Mouse (Mus musculus) forebrain, embryonic 15.5 days (tissue): ENCODE data around the gene Polr3gl. TPM values are rescaled to one million over a fixed set of nuclear protein-coding genes. Genes with fewer than 3 reads are reported as not detected.

ENCODE experiments used
- ATAC-seq: fragments of 200-750 bp; cut with Nextera tagmentation; replicated peaks from 2 replicates; pipeline ENCODE4 v1.8.0; 2017; ENCODE audit warnings: mild to moderate bottlenecking, moderate TSS enrichment, moderate library complexity
- H3K27ac ChIP-seq: fragments of 300-500 bp; sonication (generic); replicated peaks from 2 replicates; pipeline ENCODE4 v1.5.1; 2015; ENCODE audit warnings: mild to moderate bottlenecking, inconsistent platforms
- H3K27me3 ChIP-seq: fragments of 300-500 bp; sonication (generic); 2 replicates; pipeline ENCODE4 v1.6.1; 2015; ENCODE audit warnings: inconsistent platforms
- H3K36me3 ChIP-seq: fragments of 300-500 bp; sonication (generic); 2 replicates; pipeline ENCODE4 v1.6.1; 2015; ENCODE audit warnings: mild to moderate bottlenecking, inconsistent platforms
- H3K4me1 ChIP-seq: fragments of 300-500 bp; sonication (generic); 2 replicates; pipeline ENCODE4 v1.6.1; 2015; ENCODE audit warnings: inconsistent platforms
- H3K4me2 ChIP-seq: fragments of 300-500 bp; sonication (generic); replicated peaks from 2 replicates; pipeline ENCODE4 v1.6.1; 2015; ENCODE audit warnings: mild to moderate bottlenecking, inconsistent platforms
- H3K4me3 ChIP-seq: fragments of 300-500 bp; sonication (generic); 2 replicates; pipeline ENCODE4 v1.5.1; 2015; ENCODE audit warnings: mild to moderate bottlenecking, inconsistent platforms
- H3K9ac ChIP-seq: fragments of 300-500 bp; sonication (generic); replicated peaks from 2 replicates; pipeline ENCODE4 v1.6.1; 2015; ENCODE audit warnings: mild to moderate bottlenecking, inconsistent platforms
- H3K9me3 ChIP-seq: fragments of 300-500 bp; sonication (generic); 2 replicates; pipeline ENCODE4 v1.6.1; 2016; ENCODE audit warnings: inconsistent platforms
- WGBS: fragments of 180-500 bp; shearing (Covaris S2); methylation state at CpG from one replicate; pipeline ENCODE4 v1.1.7; 2015; ENCODE audit warnings: mixed read lengths; 5-methylcytosine and 5-hydroxymethylcytosine counted together
- polyA plus RNA-seq: library from polyadenylated mRNA; unstranded; fragments of >200 nt; fragmentation: Nextera tagmentation; extraction: Ambion mirVana; gene quantifications from 2 replicates; pipeline ENCODE4 v1.2.1, GENCODE M21; 2015

Gene Polr3gl
- polyA plus RNA-seq, 1 experiment from 2014 or later = 42.4 TPM

- Histone ChIP-seq H3K4me3 (peak within 1 kb of the TSS; percentile 5; the same call in 1 of the 2 replicates), H3K27ac (peak within 1 kb of the TSS; percentile 41), H3K27me3 (no peaks in the 10 kb centered on the region), H3K4me1 (peaks cover 17% of the 10 kb centered on the region), H3K9me3 (no peaks in the 10 kb centered on the region), H3K4me2 (peak within 1 kb of the TSS; percentile 32), H3K36me3 (no peaks in the 10 kb centered on the region), H3K9ac (no peak within 1 kb of the TSS)
- 36% methylated on average over 17 of the region's 17 CpGs for WGBS
- peak; percentile 79 for ATAC-seq
Measured at GRCm38 (mm10) chr3:96576690-96577541, 17.1 kb downstream of the Polr3gl start, which contains the start of gene Gm16253. TSS of gene Gm16253 (plus strand) at chr3:96576984.

- Histone ChIP-seq H3K9ac (no peak overlapping the region), H3K27me3 (no peaks in the 10 kb centered on the region), H3K4me2 (peak overlapping the region; percentile 32), H3K4me1 (peaks cover 17% of the 10 kb centered on the region), H3K27ac (0 out of 2 replicates have a peak overlapping the region, but pooled peaks have one; percentile 9), H3K4me3 (peak overlapping the region; percentile 5; the same call in 1 of the 2 replicates), H3K9me3 (no peaks in the 10 kb centered on the region), H3K36me3 (no peaks in the 10 kb centered on the region)
- no peak for ATAC-seq
- WGBS = 65% methylated on average over 14 of the region's 14 CpGs
Measured at GRCm38 (mm10) chr3:96576005-96576658, 17.8 kb downstream of the Polr3gl start.

- no peak overlapping the region for H3K9ac ChIP-seq
- no peak for ATAC-seq
- 96% methylated on average over 8 of the region's 8 CpGs for WGBS
- H3K4me3 ChIP-seq = no peak overlapping the region
- H3K4me1 ChIP-seq = peaks cover 14% of the 10 kb centered on the region
- H3K4me2 ChIP-seq = no peak overlapping the region
- no peaks in the 10 kb centered on the region for H3K9me3 ChIP-seq
- H3K36me3 ChIP-seq = no peaks in the 10 kb centered on the region
- no peaks in the 10 kb centered on the region for H3K27me3 ChIP-seq
- H3K27ac ChIP-seq = no peak overlapping the region
Measured at GRCm38 (mm10) chr3:96575272-96575984, 18.6 kb downstream of the Polr3gl start.

- no peak overlapping the region for H3K9ac ChIP-seq
- H3K27me3 ChIP-seq = no peaks in the 10 kb centered on the region
- H3K4me3 ChIP-seq = no peak overlapping the region
- no peaks in the 10 kb centered on the region for H3K36me3 ChIP-seq
- H3K4me2 ChIP-seq = no peak overlapping the region
- ATAC-seq = no peak
- no peak overlapping the region for H3K27ac ChIP-seq
- no peaks in the 10 kb centered on the region for H3K9me3 ChIP-seq
- H3K4me1 ChIP-seq = peaks cover 8% of the 10 kb centered on the region
- WGBS = 90% methylated on average over 18 of the region's 19 CpGs
Measured at GRCm38 (mm10) chr3:96573611-96574511, 20.1 kb downstream of the Polr3gl start.

GRCm38 (mm10) chr3:96571896-96572698 lies 21.9 kb downstream of the Polr3gl start:
- no peaks in the 10 kb centered on the region for H3K9me3 ChIP-seq

GRCm38 (mm10) chr3:96571336-96571735 lies 22.6 kb downstream of the Polr3gl start:
- Histone ChIP-seq H3K4me3 (no peak overlapping the region), H3K9me3 (no peaks in the 10 kb centered on the region)
- WGBS = 75% methylated on average over 2 of the region's 2 CpGs

More at GRCm38 (mm10) chr3:96571896-96572698, 21.9 kb downstream of the Polr3gl start:
- ATAC-seq = no peak
- Histone ChIP-seq H3K36me3 (no peaks in the 10 kb centered on the region), H3K4me3 (no peak overlapping the region), H3K27me3 (no peaks in the 10 kb centered on the region), H3K4me2 (no peak overlapping the region), H3K27ac (no peak overlapping the region), H3K9ac (no peak overlapping the region), H3K4me1 (peaks cover 8% of the 10 kb centered on the region)
- WGBS = 81% methylated on average over 16 of the region's 16 CpGs

GRCm38 (mm10) chr3:96570643-96571042 lies 23.3 kb downstream of the Polr3gl start:
- Histone ChIP-seq H3K27ac (no peak overlapping the region), H3K36me3 (no peaks in the 10 kb centered on the region), H3K4me3 (no peak overlapping the region), H3K9me3 (no peaks in the 10 kb centered on the region), H3K9ac (no peak overlapping the region), H3K27me3 (no peaks in the 10 kb centered on the region), H3K4me2 (no peak overlapping the region), H3K4me1 (no peaks in the 10 kb centered on the region)
- ATAC-seq = no peak
- WGBS = 75% methylated on average over 7 of the region's 7 CpGs

More at GRCm38 (mm10) chr3:96571336-96571735, 22.6 kb downstream of the Polr3gl start:
- no peak overlapping the region for H3K9ac ChIP-seq
- H3K4me2 ChIP-seq = no peak overlapping the region
- no peak for ATAC-seq
- no peak overlapping the region for H3K27ac ChIP-seq
- H3K4me1 ChIP-seq = peaks cover 1% of the 10 kb centered on the region
- no peaks in the 10 kb centered on the region for H3K36me3 ChIP-seq
- H3K27me3 ChIP-seq = no peaks in the 10 kb centered on the region

- Histone ChIP-seq H3K9me3 (no peaks in the 10 kb centered on the region), H3K9ac (no peak overlapping the region), H3K4me1 (no peaks in the 10 kb centered on the region), H3K36me3 (no peaks in the 10 kb centered on the region), H3K27me3 (no peaks in the 10 kb centered on the region), H3K27ac (no peak overlapping the region), H3K4me2 (no peak overlapping the region), H3K4me3 (no peak overlapping the region)
- 86% methylated on average over 11 of the region's 11 CpGs for WGBS
- ATAC-seq = no peak
Measured at GRCm38 (mm10) chr3:96569966-96570605, 23.9 kb downstream of the Polr3gl start.

- WGBS = 94% methylated on average over 13 of the region's 13 CpGs
- Histone ChIP-seq H3K9ac (no peak overlapping the region), H3K9me3 (no peaks in the 10 kb centered on the region), H3K4me2 (no peak overlapping the region), H3K36me3 (no peaks in the 10 kb centered on the region), H3K4me3 (no peak overlapping the region), H3K27me3 (no peaks in the 10 kb centered on the region), H3K4me1 (no peaks in the 10 kb centered on the region), H3K27ac (no peak overlapping the region)
- no peak for ATAC-seq
Measured at GRCm38 (mm10) chr3:96569506-96569905, 24.5 kb downstream of the Polr3gl start.

- H3K4me2 ChIP-seq = no peak overlapping the region
- H3K36me3 ChIP-seq = no peaks in the 10 kb centered on the region
- H3K27ac ChIP-seq = no peak overlapping the region
- no peaks in the 10 kb centered on the region for H3K27me3 ChIP-seq
- no peak for ATAC-seq
- no peak overlapping the region for H3K4me3 ChIP-seq
- no peaks in the 10 kb centered on the region for H3K4me1 ChIP-seq
- no peaks in the 10 kb centered on the region for H3K9me3 ChIP-seq
- H3K9ac ChIP-seq = no peak overlapping the region
- 83% methylated on average over 8 of the region's 8 CpGs for WGBS
Measured at GRCm38 (mm10) chr3:96568605-96569004, 25.4 kb downstream of the Polr3gl start.
